Mouse (Mus musculus) brain, embryonic 14.5 days (tissue): ENCODE results near the gene Ddb1. TPM values are rescaled to one million over a fixed set of nuclear protein-coding genes. Genes with fewer than 3 reads are reported as not detected.
"Not testable (repeated sequence)": the region's sequence is repeated elsewhere in the genome, so short reads cannot be mapped to it uniquely, and the experiment has no call there.

Experiments used
- DNase-seq: peaks from one replicate; pipeline ENCODE4 v3.0.0-alpha.2; 2011; ENCODE audit warnings: low read depth
- CTCF ChIP-seq: fragments of 200-500 bp; IDR thresholded peaks from 2 replicates; pipeline ENCODE4 v1.5.1; 2012; ENCODE audit warnings: inconsistent platforms, mild to moderate bottlenecking, moderate library complexity, borderline replicate concordance; ENCODE audit not compliant: insufficient read depth, insufficient read length; ENCODE audit errors: extremely low read depth
- POLR2A ChIP-seq: fragments of 200-500 bp; IDR thresholded peaks from 2 replicates; pipeline ENCODE4 v1.6.1; 2012; ENCODE audit warnings: mild to moderate bottlenecking, inconsistent platforms, borderline replicate concordance; ENCODE audit not compliant: poor library complexity, insufficient read depth, insufficient read length, severe bottlenecking; ENCODE audit errors: extremely low read depth
- polyA plus RNA-seq: library from polyadenylated mRNA; depleted of rRNA; stranded (reverse); fragments of >200 nt; gene quantifications from 2 replicates; pipeline ENCODE4 v1.2.3, GENCODE M21; 2012; rRNA removed

Gene Ddb1
- 206 and 237 TPM in 2 replicates for polyA plus RNA-seq

DNA sequence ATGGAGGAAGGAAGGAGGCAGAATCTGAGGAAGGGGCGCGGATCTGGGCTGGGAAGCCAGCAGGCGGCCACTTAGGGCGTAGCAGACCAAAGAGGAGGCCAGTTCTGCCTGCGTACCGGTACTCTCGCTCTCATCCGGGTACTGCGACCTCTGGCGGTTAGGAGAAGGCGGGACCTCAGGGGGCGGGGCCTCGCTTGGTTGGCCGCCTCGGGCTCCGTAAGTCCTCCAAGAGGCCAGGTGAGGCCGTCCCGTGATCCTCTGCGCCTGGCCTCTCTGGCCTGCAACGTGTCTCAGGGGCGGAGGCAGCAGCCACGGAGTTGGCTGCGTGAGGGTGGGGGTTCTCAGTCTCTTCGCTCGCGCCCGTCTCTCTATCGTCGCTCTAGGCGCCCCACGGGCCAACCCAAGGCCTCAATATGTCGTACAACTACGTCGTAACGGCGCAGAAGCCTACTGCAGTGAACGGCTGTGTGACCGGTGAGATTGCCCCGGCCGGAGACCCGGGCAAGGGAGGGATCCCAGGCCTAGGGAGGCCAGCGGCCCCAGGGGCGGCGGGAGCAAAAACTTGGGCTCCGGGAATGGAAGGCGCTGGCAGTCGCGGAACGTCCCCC, at the start of gene Ddb1, which contains the start of gene Tkfc:
TSS of gene Ddb1 (plus strand) at position 35 of the 608 bp plus-strand sequence.
TSS of gene Tkfc (minus strand) at position 362 of the 608 bp plus-strand sequence.
- TF ChIP-seq POLR2A (peak; percentile 91; the same call in 1 of the 2 replicates), CTCF (peak; percentile 43)
- peak; percentile 100 for DNase-seq

- peak; percentile 95 for DNase-seq
- peak; percentile 58; the same call in 1 of the 2 replicates for TF ChIP-seq POLR2A
- no peak for TF ChIP-seq CTCF
Observed at GRCm38 (mm10) chr19:10555624-10556510, 49.3 kb upstream of the Ddb1 start, which contains the start of gene Tmem216. Gene Tmem216 (minus strand): TSS chr19:10556238.

DNA sequence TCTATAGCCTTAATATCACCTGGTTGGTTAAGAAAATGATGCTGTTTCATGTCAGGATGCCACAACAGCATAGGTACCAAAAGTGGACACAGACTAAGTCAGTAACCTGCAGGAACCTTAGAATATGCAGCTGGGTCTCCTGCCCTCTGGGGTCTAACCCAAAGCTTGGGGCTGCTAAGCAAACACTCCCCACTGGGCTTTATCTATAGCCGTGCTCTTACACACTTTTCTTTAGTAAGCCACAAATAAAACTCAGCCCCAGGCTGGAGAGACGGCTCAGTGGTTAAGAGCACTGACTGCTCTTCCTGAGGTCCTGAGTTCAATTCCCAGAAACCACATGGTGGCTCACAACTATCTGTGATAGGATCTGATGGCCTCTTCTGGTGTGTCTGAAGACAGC, 48.1 kb upstream of the Ddb1 start:
- TF ChIP-seq CTCF (no peak), POLR2A (no peak)
- DNase-seq: no peak

DNA sequence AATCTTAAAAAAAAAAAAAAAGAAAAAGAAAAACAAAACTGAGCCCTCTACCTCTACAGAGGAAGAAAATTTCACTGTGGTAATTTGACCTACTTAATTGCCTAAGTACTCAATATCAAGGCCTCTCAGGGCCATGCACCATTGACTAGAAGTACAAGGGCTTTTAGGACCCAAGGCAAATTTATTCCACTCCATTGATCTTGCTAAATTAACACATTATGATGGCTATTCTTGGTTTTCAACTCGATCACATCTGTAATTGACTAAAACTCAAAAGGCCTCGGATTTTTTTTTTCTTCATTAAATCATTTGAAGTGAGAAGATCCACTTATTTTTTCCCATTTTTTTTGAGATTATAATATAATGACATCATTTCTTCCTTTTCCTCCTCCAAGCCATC, 47.7 kb upstream of the Ddb1 start:
- no peak for DNase-seq
- TF ChIP-seq POLR2A (no peak), CTCF (no peak)

DNA sequence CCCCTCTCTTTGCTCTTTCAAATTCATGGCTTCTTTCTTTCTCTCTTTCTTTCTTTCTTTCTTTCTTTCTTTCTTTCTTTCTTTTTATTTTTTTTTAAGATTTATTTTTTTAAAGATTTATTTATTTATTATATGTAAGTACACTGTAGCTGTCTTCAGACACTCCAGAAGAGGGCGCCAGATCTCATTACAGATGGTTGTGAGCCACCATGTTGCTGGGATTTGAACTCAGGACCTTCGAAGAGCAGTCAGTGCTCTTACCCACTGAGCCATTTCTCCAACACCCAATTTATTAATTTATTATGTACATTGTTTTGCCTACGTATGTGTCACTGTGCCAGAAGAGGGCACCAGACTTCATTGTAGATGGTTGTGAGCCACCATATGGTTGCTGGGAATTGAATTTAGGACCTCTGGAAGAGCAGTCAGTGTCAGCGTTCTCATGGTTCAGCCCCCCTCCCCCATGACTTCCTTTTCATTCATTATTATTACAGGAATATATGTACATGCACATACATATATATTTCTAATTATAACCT, 47.2 kb upstream of the Ddb1 start:
- not testable (repeated sequence) for DNase-seq

- TF ChIP-seq CTCF: no peak
- no peak for TF ChIP-seq POLR2A
- peak; percentile 51 for DNase-seq
Observed at GRCm38 (mm10) chr19:10560108-10560507, 45.0 kb upstream of the Ddb1 start.

DNA sequence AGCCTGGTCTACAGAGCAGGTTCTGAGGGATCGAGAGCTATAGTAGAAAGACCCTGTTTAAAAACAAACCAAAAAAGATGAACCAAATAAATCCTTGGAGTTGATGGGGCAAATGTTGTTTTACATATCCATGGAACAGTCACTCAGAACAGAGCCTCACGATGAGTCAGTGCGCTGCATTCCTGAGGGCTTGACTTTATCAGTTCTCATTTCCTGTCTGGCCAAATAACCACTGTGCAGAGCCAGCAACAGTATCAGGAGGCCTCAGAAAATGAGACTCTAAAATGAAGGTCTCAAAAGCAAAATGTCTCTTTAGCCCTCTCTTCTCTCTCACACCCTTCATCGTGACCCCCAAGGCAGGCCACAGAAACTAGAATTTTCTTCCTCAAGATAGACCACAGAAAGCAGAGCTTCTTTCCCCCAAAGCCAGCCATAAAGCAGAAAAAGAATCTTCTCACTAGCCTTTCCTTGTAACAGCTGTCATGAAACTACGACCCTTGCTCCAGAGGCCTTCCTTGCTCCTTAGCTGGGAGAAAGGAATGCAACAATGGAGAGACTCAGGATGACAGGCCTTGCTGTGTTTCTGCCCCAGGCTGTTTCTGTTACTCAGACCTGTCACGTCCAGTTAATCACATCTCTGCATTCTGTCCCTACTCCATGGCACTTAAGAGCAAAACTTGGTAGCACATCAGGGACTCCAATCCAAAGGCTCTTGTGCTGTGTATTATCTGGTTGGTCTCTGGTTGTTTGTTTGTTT, 43.4 kb upstream of the Ddb1 start:
- no peak for DNase-seq
- TF ChIP-seq CTCF (no peak), POLR2A (no peak)

DNA sequence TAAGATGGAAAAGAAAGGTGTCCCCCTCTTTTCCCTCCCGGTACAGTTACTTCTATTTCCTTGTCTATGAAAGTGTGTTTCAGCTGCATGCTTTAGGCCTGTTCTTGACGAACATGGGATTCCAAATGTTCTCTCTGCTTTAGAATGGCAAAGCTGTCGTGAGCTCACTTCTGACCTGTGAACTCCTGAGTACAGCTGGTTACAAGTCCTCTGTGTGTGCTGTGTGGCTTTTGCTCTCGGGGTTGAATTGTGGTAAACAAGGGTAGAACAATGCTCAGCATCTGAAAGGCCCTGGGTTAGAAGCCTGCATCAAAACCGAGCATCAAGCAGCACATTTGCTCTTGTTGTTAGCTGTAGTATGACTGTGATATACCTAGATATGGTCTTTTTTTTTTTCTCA, 42.8 kb upstream of the Ddb1 start:
- no peak for TF ChIP-seq POLR2A
- no peak for DNase-seq

DNA sequence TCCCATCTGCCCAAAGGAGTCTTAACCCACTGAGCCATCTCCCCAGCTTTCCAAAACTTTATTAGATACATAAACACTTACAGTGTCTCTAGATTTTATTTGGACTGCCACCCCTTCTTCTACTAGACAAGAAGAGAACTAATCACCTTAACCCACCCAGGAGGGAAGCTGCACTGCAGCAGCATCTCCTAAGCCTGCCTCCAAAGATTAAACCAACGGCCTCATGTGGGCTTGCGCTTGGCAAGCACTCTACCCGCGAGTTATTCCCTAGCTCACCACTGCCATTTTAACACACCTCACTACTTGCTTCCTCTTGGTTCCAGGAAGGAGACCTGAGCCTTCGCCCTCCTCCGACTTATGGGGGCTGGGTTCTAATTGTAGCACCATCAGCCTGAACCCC, 40.8 kb upstream of the Ddb1 start:
- TF ChIP-seq CTCF: no peak
- no peak for TF ChIP-seq POLR2A
- DNase-seq: no peak

DNA sequence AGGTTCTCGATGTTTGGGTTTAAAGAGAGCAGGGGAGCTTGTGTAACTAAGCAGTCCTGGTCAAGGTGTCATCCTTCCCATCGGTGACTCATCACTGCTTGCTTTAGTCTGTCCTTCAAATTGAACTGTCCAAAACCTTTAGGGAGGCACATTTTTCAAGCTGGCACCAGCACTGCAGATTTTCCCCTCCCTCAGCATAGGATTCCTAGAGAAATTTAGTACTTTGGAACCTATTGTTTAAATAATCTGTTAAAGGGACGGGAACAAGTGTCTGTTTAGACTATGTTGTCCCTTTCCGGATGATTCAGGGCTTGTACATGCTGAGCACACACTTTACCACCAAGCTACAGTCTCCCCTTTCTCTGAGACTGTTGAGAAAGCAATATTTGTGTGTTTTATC, 39.9 kb upstream of the Ddb1 start:
- no peak for DNase-seq
- TF ChIP-seq CTCF (no peak), POLR2A (no peak)

DNA sequence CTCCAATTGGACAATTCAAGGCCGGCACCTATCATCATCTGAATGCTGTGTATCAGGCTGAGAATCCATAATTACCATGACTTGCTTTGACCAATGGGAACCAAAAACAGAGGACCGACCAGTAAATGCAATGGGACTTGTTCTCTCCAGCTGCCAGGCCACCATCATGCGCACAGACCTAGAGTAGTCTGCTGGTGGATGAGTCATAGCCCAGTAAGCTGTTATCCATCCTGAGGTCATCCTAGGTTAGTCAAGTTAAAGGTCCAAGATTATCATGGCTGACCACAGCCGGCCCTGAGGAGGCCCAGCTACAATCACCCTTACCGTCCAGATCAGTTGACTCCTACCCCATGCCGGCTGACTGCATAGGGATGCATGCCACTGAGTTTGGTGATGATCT, 35.5 kb upstream of the Ddb1 start:
- no peak for DNase-seq
- TF ChIP-seq POLR2A (no peak), CTCF (no peak)

DNA sequence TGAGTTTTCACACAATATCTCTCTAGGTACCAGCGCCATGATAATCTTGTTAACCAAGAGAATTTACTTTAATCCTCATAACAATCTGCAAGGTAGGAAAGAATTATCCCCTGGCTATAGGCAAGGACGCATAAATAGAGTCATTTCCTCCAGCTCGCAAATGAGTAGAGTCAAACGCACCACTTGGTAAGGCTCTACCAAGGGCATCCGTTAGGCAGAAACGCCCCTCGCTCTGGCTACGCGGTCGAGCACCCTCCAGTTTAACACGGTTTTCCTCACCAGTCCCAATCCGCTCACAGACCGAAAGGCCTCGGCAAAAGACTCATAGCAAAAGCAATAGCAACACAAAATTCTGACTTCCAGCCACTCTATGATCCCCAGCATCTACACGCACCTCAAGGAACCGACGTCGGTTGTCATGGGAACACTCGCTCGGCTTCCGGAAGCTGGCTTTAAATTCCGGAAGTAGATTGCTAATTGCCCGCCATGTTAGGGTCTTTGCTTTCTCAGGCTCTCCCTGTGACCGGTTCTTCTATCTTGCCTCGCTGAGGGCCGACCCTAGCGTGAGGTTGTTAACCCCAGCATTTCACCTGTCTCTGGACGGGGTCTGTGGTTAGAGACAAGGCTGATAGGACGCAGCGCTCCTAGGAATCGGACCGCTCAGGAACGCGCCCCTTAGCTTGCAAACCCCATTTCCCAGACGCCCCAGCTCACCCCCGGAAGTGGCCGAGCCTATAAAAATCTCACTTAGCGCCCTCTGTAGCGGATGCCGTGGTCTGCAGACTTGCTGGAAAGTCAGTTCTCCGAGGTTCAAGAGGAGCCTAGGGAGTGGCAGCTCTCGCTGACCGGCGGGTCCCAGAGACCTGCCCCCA, 28.2 kb upstream of the Ddb1 start, which contains the start of the genes Cyb561a3 and Tmem138:
TSS of gene Cyb561a3 (plus strand) at position 483 of the 872 bp plus-strand sequence.
TSS of gene Tmem138 (minus strand) at position 673 of the 872 bp plus-strand sequence.
- DNase-seq: peak; percentile 98
- TF ChIP-seq CTCF (peak; percentile 65; the same call in 1 of the 2 replicates), POLR2A (peak; percentile 61; the same call in 1 of the 2 replicates)

- TF ChIP-seq CTCF (no peak), POLR2A (no peak)
Observed at GRCm38 (mm10) chr19:10580102-10580501, 25.0 kb upstream of the Ddb1 start.

More at GRCm38 (mm10) chr19:10580102-10580501, 25.0 kb upstream of the Ddb1 start:
- DNase-seq: no peak
